Mouse (Mus musculus) erythroblast, embryonic 14.5 days (primary cell): ENCODE measurements around the gene Olfr1369-ps1.

ENCODE experiments used
- GATA1 ChIP-seq: IDR thresholded peaks from 2 replicates; pipeline ENCODE4 v1.6.1; 2012; ENCODE audit warnings: low read length, inconsistent platforms, mixed read lengths
- TAL1 ChIP-seq: IDR thresholded peaks from 3 replicates; pipeline ENCODE4 v1.6.1; 2012; ENCODE audit warnings: low read length, inconsistent platforms, mixed read lengths

DNA sequence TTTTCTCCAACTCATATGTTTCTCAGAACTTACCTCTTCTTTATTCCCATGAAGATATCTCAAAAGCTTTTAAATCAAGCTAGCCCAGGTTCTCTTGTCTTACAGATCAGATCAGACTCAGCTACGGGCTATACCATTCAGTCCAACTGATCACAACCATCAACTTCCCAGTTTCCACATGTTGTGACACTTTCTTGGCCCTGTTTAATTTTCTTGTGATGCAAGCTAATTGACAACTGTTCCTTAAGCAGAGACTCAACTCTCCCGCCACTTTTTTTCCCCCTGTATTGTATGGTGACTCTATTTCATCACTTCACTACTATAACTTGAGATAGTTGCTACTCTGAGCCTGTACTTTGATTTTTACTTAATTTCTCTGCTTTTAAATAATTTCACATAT, 50.3 kb downstream of the Olfr1369-ps1 start:
- TF ChIP-seq GATA1 (no peak), TAL1 (no peak)
